ENCODE assay signal across 17 mouse cellular contexts in the genomic region with DNA sequence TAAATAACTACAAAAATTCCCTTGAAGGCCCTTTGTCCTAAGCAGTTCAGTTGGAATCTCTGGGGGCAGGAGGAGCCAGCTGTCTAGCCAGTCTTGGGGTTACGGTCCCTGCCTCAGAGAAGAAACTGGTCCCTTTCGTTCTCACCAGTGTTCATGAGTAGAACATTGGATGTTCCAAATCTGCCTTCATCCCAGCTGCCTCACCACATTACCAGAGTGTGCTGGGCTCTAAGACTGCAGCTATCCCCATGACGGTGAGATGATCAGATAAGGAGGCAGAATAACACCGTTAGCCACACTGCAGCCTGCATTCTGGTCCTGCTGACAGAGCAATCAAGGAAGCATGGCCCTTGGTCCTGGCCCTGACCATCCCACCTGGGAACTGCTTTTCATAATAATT.
DNase-seq lines count a peak whose midpoint lies in the region; ATAC-seq and TF ChIP-seq lines count a peak whose summit lies in the region.
"Had no signal": no experiment of that assay in that cellular context is flagged by ENCODE, and none has a peak within 500 bp of the region (broad histone marks: within the 10 kb centered on the region; RNA-seq: fewer than 3 reads in every experiment).

No protein-coding gene starts in this region.

- TF ChIP-seq CTCF in layer of hippocampus, adult 2 months (conservative IDR thresholded peaks at IDR 0.05) = no peak

- no peak for TF ChIP-seq POLR2A in myocyte (IDR thresholded peaks at IDR 0.05; ENCODE audit: insufficient read length, low read depth)

- no peak overlapping the region for H3ac ChIP-seq in myocyte (ENCODE audit: control insufficient read depth, insufficient read length)

- DNase-seq in layer of hippocampus, adult 2 months (ENCODE audit: low spot score in 2 of 2) = no peak
- DNase-seq in layer of hippocampus, postnatal 10 days (ENCODE audit: low spot score in 2 of 2) = no peak
- no peak for DNase-seq in midbrain, embryonic 10.5 days (ENCODE audit: low spot score)
- DNase-seq in left cerebral cortex, adult 9 months (ENCODE audit: low spot score in 2 of 2) = no peak
- DNase-seq: cerebellum, adult 9-11 months; midbrain, embryonic 14.5 days; right cerebral cortex, postnatal 14 days; thymus, postnatal 4 days had no signal

- H3K79me2 ChIP-seq in myocyte (ENCODE audit: control insufficient read depth, insufficient read depth) = no peaks in the 10 kb centered on the region

- H3K9me3 ChIP-seq in heart, embryonic 13.5 days = no peaks in the 10 kb centered on the region
- no peaks in the 10 kb centered on the region for H3K9me3 ChIP-seq in heart, embryonic 12.5 days (replicated peaks)
- H3K9me3 ChIP-seq in midbrain, embryonic 10.5 days (replicated peaks) = 0 out of 2 replicates have a peak, but pooled peaks cover 7% of the 10 kb centered on the region
- H3K9me3 ChIP-seq in midbrain, embryonic 15.5 days = no peaks in the 10 kb centered on the region
- H3K9me3 ChIP-seq: embryonic facial prominence, embryonic 13.5 days; hindbrain, embryonic 12.5 days; lung, embryonic 15.5 days; neural tube, embryonic 15.5 days had no signal

- no peak overlapping the region for H3K9ac ChIP-seq in heart, embryonic 13.5 days
- H3K9ac ChIP-seq in heart, embryonic 12.5 days = no peak overlapping the region
- H3K9ac ChIP-seq in midbrain, embryonic 15.5 days = no peak overlapping the region
- H3K9ac ChIP-seq: embryonic facial prominence, embryonic 13.5 days; hindbrain, embryonic 12.5 days; lung, embryonic 15.5 days; neural tube, embryonic 15.5 days had no signal

- H3K4me2 ChIP-seq in heart, embryonic 13.5 days = no peak overlapping the region
- no peak overlapping the region for H3K4me2 ChIP-seq in heart, embryonic 12.5 days
- no peak overlapping the region for H3K4me2 ChIP-seq in midbrain, embryonic 15.5 days
- H3K4me2 ChIP-seq in myocyte (ENCODE audit: low read depth) = peak overlapping the region; percentile 45
- H3K4me2 ChIP-seq: embryonic facial prominence, embryonic 13.5 days; hindbrain, embryonic 12.5 days; lung, embryonic 15.5 days; neural tube, embryonic 15.5 days had no signal

- no peaks in the 10 kb centered on the region for H3K27me3 ChIP-seq in heart, embryonic 13.5 days (replicated peaks)
- H3K27me3 ChIP-seq in heart, embryonic 12.5 days (replicated peaks) = no peaks in the 10 kb centered on the region
- no peaks in the 10 kb centered on the region for H3K27me3 ChIP-seq in midbrain, embryonic 10.5 days (ENCODE audit: low read depth, poor library complexity, severe bottlenecking)
- H3K27me3 ChIP-seq in midbrain, embryonic 15.5 days (replicated peaks) = no peaks in the 10 kb centered on the region
- no peaks in the 10 kb centered on the region for H3K27me3 ChIP-seq in myocyte (ENCODE audit: control insufficient read depth, insufficient read depth, insufficient read length)
- H3K27me3 ChIP-seq: embryonic facial prominence, embryonic 13.5 days; hindbrain, embryonic 12.5 days; lung, embryonic 15.5 days; neural tube, embryonic 15.5 days had no signal

- no peak overlapping the region for H3K4me3 ChIP-seq in heart, embryonic 13.5 days
- H3K4me3 ChIP-seq in heart, embryonic 12.5 days = no peak overlapping the region
- H3K4me3 ChIP-seq in layer of hippocampus, adult 2 months = no peak overlapping the region
- H3K4me3 ChIP-seq in midbrain, embryonic 10.5 days = no peak overlapping the region
- H3K4me3 ChIP-seq in midbrain, embryonic 15.5 days = no peak overlapping the region
- H3K4me3 ChIP-seq in myocyte = no peak overlapping the region
- H3K4me3 ChIP-seq: embryonic facial prominence, embryonic 13.5 days; hindbrain, embryonic 12.5 days; lung, embryonic 15.5 days; neural tube, embryonic 15.5 days had no signal

- no peaks in the 10 kb centered on the region for H3K36me3 ChIP-seq in heart, embryonic 13.5 days
- no peaks in the 10 kb centered on the region for H3K36me3 ChIP-seq in heart, embryonic 12.5 days
- no peaks in the 10 kb centered on the region for H3K36me3 ChIP-seq in midbrain, embryonic 10.5 days
- no peaks in the 10 kb centered on the region for H3K36me3 ChIP-seq in midbrain, embryonic 15.5 days (replicated peaks)
- no peaks in the 10 kb centered on the region for H3K36me3 ChIP-seq in myocyte (ENCODE audit: control insufficient read depth, insufficient read depth)
- H3K36me3 ChIP-seq: embryonic facial prominence, embryonic 13.5 days; hindbrain, embryonic 12.5 days; lung, embryonic 15.5 days; neural tube, embryonic 15.5 days had no signal

- 47% methylated on average over 4 of the region's 4 CpGs for WGBS in heart, embryonic 13.5 days
- WGBS in heart, embryonic 12.5 days = 45% methylated on average over 4 of the region's 4 CpGs
- 82% methylated on average over 4 of the region's 4 CpGs for WGBS in midbrain, embryonic 10.5 days
- WGBS in midbrain, embryonic 15.5 days = 69% methylated on average over 4 of the region's 4 CpGs

- H3K4me1 ChIP-seq in heart, embryonic 13.5 days = peaks cover 38% of the 10 kb centered on the region
- H3K4me1 ChIP-seq in heart, embryonic 12.5 days (replicated peaks) = peaks cover 28% of the 10 kb centered on the region
- peaks cover 19% of the 10 kb centered on the region for H3K4me1 ChIP-seq in midbrain, embryonic 10.5 days
- no peaks in the 10 kb centered on the region for H3K4me1 ChIP-seq in midbrain, embryonic 15.5 days
- H3K4me1 ChIP-seq: embryonic facial prominence, embryonic 13.5 days; neural tube, embryonic 15.5 days had no signal

- ATAC-seq in heart, embryonic 13.5 days (ENCODE audit: extremely low read depth, insufficient number of reproducible peaks, low FRiP score, low TSS enrichment) = no peak
- ATAC-seq in heart, embryonic 12.5 days (ENCODE audit: insufficient number of reproducible peaks, low FRiP score) = no peak
- no peak for ATAC-seq in midbrain, embryonic 15.5 days (replicated peaks)
- ATAC-seq: forebrain, embryonic 16.5 days had no signal

- peak overlapping the region; percentile 37 for H3K27ac ChIP-seq in heart, embryonic 13.5 days (replicated peaks)
- H3K27ac ChIP-seq in heart, embryonic 12.5 days (ENCODE audit: poor library complexity, severe bottlenecking) = no peak overlapping the region
- peak overlapping the region; percentile 6; the same call in 1 of the 2 replicates for H3K27ac ChIP-seq in layer of hippocampus, adult 2 months
- H3K27ac ChIP-seq in midbrain, embryonic 10.5 days (replicated peaks) = 0 out of 2 replicates have a peak overlapping the region, but pooled peaks have one; percentile 1
- no peak overlapping the region for H3K27ac ChIP-seq in midbrain, embryonic 15.5 days
- H3K27ac ChIP-seq: embryonic facial prominence, embryonic 13.5 days; hindbrain, embryonic 12.5 days; neural tube, embryonic 15.5 days had no signal

TF ChIP-seq in myocyte, 11 proteins besides CTCF, POLR2A, EP300 and RAD21:
- TF ChIP-seq REST (IDR thresholded peaks at IDR 0.05; ENCODE audit: insufficient read depth, insufficient read length) = no peak
- peak in 2 of 3 experiments; percentile 44 to 58 for TF ChIP-seq MYOD1 (IDR thresholded peaks at IDR 0.05; ENCODE audit: control insufficient read depth in 1 of 3, insufficient read length in 2 of 3, low read depth in 2 of 3)
- TF ChIP-seq MYOG (IDR thresholded peaks at IDR 0.05; ENCODE audit: control insufficient read depth in 1 of 3, insufficient read depth in 1 of 3, insufficient read length in 2 of 3, low read depth in 2 of 3) = peak in 1 of 3 experiments; percentile 47

Comparison
In these comparisons a context has a peak if more than half of its experiments do, and no peak if none do; other contexts are left out.
1. H3K27ac ChIP-seq: peak in heart, embryonic 13.5 days (single experiment), layer of hippocampus, adult 2 months (single experiment) and midbrain, embryonic 10.5 days (single experiment); none in heart, embryonic 12.5 days (single experiment) and midbrain, embryonic 15.5 days (single experiment).